Mouse (Mus musculus) frontal cortex, postnatal 14 days (tissue): ENCODE measurements around the gene Nup210.
A peak's percentile ranks its signal among the peaks of the same experiment; 100 is the strongest.

Source experiments
- DNase-seq, 2 experiments: peaks; one replicate each; pipeline ENCODE4 v3.0.0; 2022; ENCODE audit warnings: low spot score in 2 of 2

Nup210 gene

GRCm38 (mm10) chr6:91116244-91117145 lies at the start of gene Nup210:
Nup210 (minus strand) TSS chr6:91116829.
- peak; percentile 92 for DNase-seq

- peak; percentile 63 to 69 for DNase-seq
These were observed 48.6 kb upstream of the Nup210 start for GRCm38 (mm10) chr6:91165210-91165609.

- no peak for DNase-seq
These were observed 48.0 kb upstream of the Nup210 start for GRCm38 (mm10) chr6:91164584-91164983.

- DNase-seq = no peak
These were observed 46.7 kb upstream of the Nup210 start for GRCm38 (mm10) chr6:91163195-91163911.

GRCm38 (mm10) chr6:91162314-91162713 lies 45.7 kb upstream of the Nup210 start:
- DNase-seq = no peak

- no peak for DNase-seq
These were observed 45.0 kb upstream of the Nup210 start for GRCm38 (mm10) chr6:91161506-91162235.

- DNase-seq = no peak
These were observed 44.3 kb upstream of the Nup210 start for GRCm38 (mm10) chr6:91160976-91161375.

- no peak for DNase-seq
These were observed 43.8 kb upstream of the Nup210 start for GRCm38 (mm10) chr6:91160399-91160798.

- no peak for DNase-seq
These were observed 42.4 kb upstream of the Nup210 start for GRCm38 (mm10) chr6:91159047-91159446.

- DNase-seq = no peak
These were observed 40.6 kb upstream of the Nup210 start for GRCm38 (mm10) chr6:91157237-91157570.

- DNase-seq = peak; percentile 84 to 86
These were observed 40.1 kb upstream of the Nup210 start, which contains the start of gene Hdac11 for GRCm38 (mm10) chr6:91156554-91157236. Hdac11 (plus strand) TSS chr6:91156665.

GRCm38 (mm10) chr6:91156062-91156461 lies 39.4 kb upstream of the Nup210 start:
- no peak for DNase-seq

- DNase-seq = no peak
These were observed 38.7 kb upstream of the Nup210 start for GRCm38 (mm10) chr6:91155286-91155685.

GRCm38 (mm10) chr6:91154685-91155084 lies 38.1 kb upstream of the Nup210 start:
- DNase-seq = no peak

- DNase-seq = peak; percentile 67 to 74
These were observed 37.0 kb upstream of the Nup210 start for GRCm38 (mm10) chr6:91153549-91154064.

GRCm38 (mm10) chr6:91152892-91153548 lies 36.4 kb upstream of the Nup210 start:
- DNase-seq = no peak

- DNase-seq = no peak
These were observed 30.6 kb upstream of the Nup210 start for GRCm38 (mm10) chr6:91147152-91147770.

GRCm38 (mm10) chr6:91146443-91147151 lies 30.0 kb upstream of the Nup210 start:
- no peak for DNase-seq

GRCm38 (mm10) chr6:91145572-91145971 lies 28.9 kb upstream of the Nup210 start:
- no peak for DNase-seq

- no peak for DNase-seq
These were observed 28.4 kb upstream of the Nup210 start for GRCm38 (mm10) chr6:91145056-91145455.
